Mouse (Mus musculus): ENCODE results near the gene Btbd9.
A peak's percentile ranks its signal among the peaks of the same experiment; 100 is the strongest.

DNA sequence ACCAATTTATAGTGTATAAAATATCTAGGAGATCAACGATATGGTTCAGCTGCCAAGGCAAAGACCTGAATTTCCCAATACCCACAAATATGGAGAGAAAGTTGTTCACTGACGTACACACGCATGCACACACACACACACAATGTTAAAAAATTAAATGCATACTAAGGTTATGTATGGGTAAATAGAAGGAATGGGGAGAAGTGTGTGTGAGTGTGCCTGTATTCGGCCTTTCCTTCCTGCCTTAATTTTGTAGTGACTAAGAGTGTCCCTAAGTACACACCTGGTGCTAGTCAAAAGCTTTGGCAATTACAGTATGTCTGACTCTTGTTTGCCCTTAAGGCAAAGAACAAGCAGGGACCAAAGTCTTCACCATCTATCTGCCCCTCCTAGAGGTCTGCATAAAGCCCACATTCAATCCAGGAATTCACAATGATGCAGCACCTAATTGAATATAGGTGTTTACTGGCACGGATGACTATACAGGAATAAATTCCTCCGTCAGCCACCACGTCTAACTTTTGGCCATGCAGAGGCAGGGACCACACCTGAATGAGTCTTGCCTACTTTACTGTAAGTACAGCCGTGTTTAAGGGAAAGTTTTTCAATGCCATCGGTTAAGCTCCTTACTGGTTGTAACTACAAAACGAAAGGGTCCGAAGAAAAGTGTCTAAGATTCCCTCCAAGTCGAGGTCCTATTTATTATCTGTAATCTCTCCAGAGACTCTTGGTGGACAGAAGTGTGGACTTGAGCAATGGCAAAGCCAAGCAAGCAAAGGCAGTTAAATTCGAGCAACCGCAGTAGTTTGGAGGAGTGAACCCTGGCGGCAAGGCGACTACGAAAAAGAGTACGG lies 35.2 kb upstream of the Btbd9 start:
- TF ChIP-seq CTCF (conservative IDR thresholded peaks at IDR 0.05; ENCODE audit: low read length) (no peak), NANOG (IDR thresholded peaks at IDR 0.05; ENCODE audit: borderline replicate concordance, low read length) (0 out of 2 replicates have a peak, but pooled peaks have one; percentile 2)
